Mouse (Mus musculus) lung, postnatal 4 days (tissue): ENCODE data around the gene Gm45062.

Source experiments
- DNase-seq, 2 experiments: peaks; one replicate each; pipeline ENCODE4 v3.0.0; 2021

The Gm45062 gene

GRCm38 (mm10) chr6:8628715-8629267 lies 369.5 kb downstream of the Gm45062 start:
- no peak for DNase-seq

- DNase-seq = no peak
These were observed 371.3 kb downstream of the Gm45062 start for GRCm38 (mm10) chr6:8630531-8630930.

- no peak for DNase-seq
These were observed 372.1 kb downstream of the Gm45062 start for GRCm38 (mm10) chr6:8631362-8631761.

- no peak for DNase-seq
These were observed 372.9 kb downstream of the Gm45062 start for GRCm38 (mm10) chr6:8631986-8632632.

- DNase-seq = no peak
These were observed 373.5 kb downstream of the Gm45062 start for GRCm38 (mm10) chr6:8632701-8633100.

- no peak for DNase-seq
These were observed 378.9 kb downstream of the Gm45062 start for GRCm38 (mm10) chr6:8638122-8638521.

GRCm38 (mm10) chr6:8638899-8639298 lies 379.6 kb downstream of the Gm45062 start:
- DNase-seq = no peak

GRCm38 (mm10) chr6:8639526-8639925 lies 380.3 kb downstream of the Gm45062 start:
- DNase-seq = no peak

- no peak for DNase-seq
These were observed 381.6 kb downstream of the Gm45062 start for GRCm38 (mm10) chr6:8640863-8641262.

GRCm38 (mm10) chr6:8644703-8645102 lies 385.5 kb downstream of the Gm45062 start:
- DNase-seq = no peak

GRCm38 (mm10) chr6:8645708-8646107 lies 386.5 kb downstream of the Gm45062 start:
- DNase-seq = no peak
